Mouse (Mus musculus) liver, embryonic 16.5 days (tissue): ENCODE results near the gene Zfp114. TPM values are rescaled to one million over a fixed set of nuclear protein-coding genes. Genes with fewer than 3 reads are reported as not detected.

ENCODE experiments used
- ATAC-seq: fragments of 200-750 bp; cut with Nextera tagmentation; 2 replicates; pipeline ENCODE4 v1.8.0; 2017; ENCODE audit warnings: low read depth, mild to moderate bottlenecking, moderate number of reproducible peaks, moderate library complexity
- H3K27ac ChIP-seq: fragments of 300-500 bp; sonication (generic); 2 replicates; pipeline ENCODE4 v1.5.1; 2014; ENCODE audit warnings: mild to moderate bottlenecking, low read length
- H3K27me3 ChIP-seq: fragments of 300-500 bp; sonication (generic); 2 replicates; pipeline ENCODE4 v1.6.1; 2014; ENCODE audit warnings: low read depth, low read length, mixed read lengths; ENCODE audit not compliant: control insufficient read depth, insufficient read depth
- H3K36me3 ChIP-seq: fragments of 300-500 bp; sonication (generic); 2 replicates; pipeline ENCODE4 v1.6.1; 2014; ENCODE audit warnings: mild to moderate bottlenecking; ENCODE audit not compliant: control insufficient read depth, insufficient read depth
- H3K4me1 ChIP-seq: fragments of 300-500 bp; sonication (generic); 2 replicates; pipeline ENCODE4 v1.6.1; 2014; ENCODE audit warnings: low read depth, low read length, mixed read lengths; ENCODE audit not compliant: control insufficient read depth
- H3K4me2 ChIP-seq: fragments of 300-500 bp; sonication (generic); 2 replicates; pipeline ENCODE4 v1.6.1; 2014; ENCODE audit warnings: low read depth, low read length, mixed read lengths
- H3K4me3 ChIP-seq: fragments of 300-500 bp; sonication (generic); 2 replicates; pipeline ENCODE4 v1.5.1; 2014; ENCODE audit warnings: low read depth, mild to moderate bottlenecking, low read length
- H3K9ac ChIP-seq: fragments of 300-500 bp; sonication (generic); 2 replicates; pipeline ENCODE4 v1.6.1; 2014; ENCODE audit warnings: low read depth, low read length
- H3K9me3 ChIP-seq: fragments of 300-500 bp; sonication (generic); replicated peaks from 2 replicates; pipeline ENCODE4 v1.6.1; 2016; ENCODE audit warnings: low read length; ENCODE audit not compliant: control insufficient read depth
- WGBS: fragments of 180-500 bp; shearing (Covaris S2); extraction: QIAGEN DNeasy Blood & Tissue Kit; methylation state at CpG from one replicate; pipeline ENCODE4 v1.1.7; 2014; ENCODE audit not compliant: insufficient replicate concordance; 5-methylcytosine and 5-hydroxymethylcytosine counted together
- polyA plus RNA-seq: library from polyadenylated mRNA; unstranded; fragments of >200 nt; fragmentation: Nextera tagmentation; extraction: Ambion mirVana; gene quantifications from 2 replicates; pipeline ENCODE4 v1.2.1, GENCODE M21; 2015

Zfp114 gene
- polyA plus RNA-seq, 1 experiment from 2014 or later: 0.44 TPM

DNA sequence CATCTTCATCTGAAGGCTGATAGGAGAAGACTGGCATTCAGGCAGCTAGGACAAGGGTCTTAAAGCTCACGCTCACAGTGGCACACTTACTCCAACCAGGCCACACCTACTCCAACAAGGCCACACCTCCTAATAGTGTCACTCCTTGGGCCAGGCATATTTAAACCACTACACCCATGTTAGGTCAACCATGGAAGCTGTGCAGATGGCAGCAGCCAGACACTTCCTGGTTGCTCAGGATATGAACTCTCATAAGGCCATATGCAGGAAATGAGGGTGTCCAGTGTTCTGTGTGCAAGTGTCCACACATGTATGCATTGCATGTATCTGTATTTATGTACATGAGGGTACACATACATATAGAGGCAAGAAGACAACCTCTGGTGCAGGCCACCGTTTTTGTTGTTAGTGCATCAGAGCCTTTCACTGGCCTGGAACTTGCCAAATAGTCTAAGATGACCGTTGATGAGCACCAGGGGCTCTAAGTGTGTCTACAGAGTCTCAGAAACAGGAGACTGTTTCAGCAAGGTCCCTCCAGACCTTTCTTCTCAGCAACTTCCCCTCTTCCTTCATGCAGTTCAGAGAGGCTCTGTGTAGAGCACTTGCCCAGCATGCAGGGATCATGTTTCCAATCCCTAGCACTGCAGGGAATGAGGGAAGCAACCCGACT is 14.2 kb downstream of the Zfp114 start:
- 33% methylated on average over 4 of the region's 4 CpGs for WGBS
- ATAC-seq: no peak
- Histone ChIP-seq H3K27ac (no peak overlapping the region), H3K9me3 (no peaks in the 10 kb centered on the region), H3K4me3 (no peak overlapping the region), H3K9ac (no peak overlapping the region), H3K4me2 (no peak overlapping the region), H3K36me3 (no peaks in the 10 kb centered on the region), H3K27me3 (no peaks in the 10 kb centered on the region), H3K4me1 (no peaks in the 10 kb centered on the region)

DNA sequence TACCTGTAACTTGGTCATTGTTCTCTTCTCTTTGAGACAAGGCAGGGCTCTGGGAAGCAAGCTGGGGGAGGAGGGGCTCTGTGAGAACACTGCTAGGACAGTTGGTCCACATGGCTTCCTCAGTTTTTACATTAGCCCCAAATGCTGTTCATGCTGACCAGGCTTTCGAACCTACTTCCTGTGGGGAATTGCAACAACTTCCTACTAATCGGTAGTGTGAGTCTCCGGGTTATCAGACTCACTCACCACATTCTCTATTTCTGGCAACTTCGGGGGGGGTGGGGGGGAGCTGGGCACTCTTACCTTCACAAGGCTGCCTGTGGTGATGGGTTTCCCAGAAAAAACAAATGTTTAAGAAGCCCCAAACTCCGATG is 14.7 kb downstream of the Zfp114 start:
- no peaks in the 10 kb centered on the region for H3K9me3 ChIP-seq
- no peak overlapping the region for H3K4me3 ChIP-seq
- H3K27me3 ChIP-seq: no peaks in the 10 kb centered on the region
- no peak for ATAC-seq
- no peaks in the 10 kb centered on the region for H3K36me3 ChIP-seq
- H3K4me1 ChIP-seq: no peaks in the 10 kb centered on the region
- 13% methylated on average over 5 of the region's 5 CpGs for WGBS
- no peak overlapping the region for H3K4me2 ChIP-seq
- H3K9ac ChIP-seq: no peak overlapping the region
- H3K27ac ChIP-seq: no peak overlapping the region

DNA sequence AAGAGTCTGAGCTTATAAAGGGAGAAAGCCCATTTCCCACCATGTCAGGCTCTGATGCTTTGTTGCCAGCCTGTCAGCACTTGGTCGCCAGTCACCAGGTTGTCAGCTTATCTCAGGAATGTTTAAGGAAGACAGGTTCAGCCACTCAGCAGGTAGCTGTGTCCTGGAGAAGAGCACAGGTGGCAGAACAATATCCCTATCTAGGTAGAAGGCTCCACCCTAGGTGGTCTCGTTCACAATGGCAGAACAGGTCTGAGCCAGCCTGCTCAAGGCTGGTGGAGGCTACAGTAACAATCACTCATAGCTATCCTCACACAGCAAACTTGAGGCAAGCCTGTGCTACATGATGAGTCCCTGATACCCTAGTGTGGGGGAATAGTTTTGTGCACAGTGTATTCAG is 16.5 kb downstream of the Zfp114 start:
- Histone ChIP-seq H3K36me3 (no peaks in the 10 kb centered on the region), H3K27me3 (no peaks in the 10 kb centered on the region), H3K9me3 (no peaks in the 10 kb centered on the region), H3K4me2 (no peak overlapping the region), H3K4me3 (no peak overlapping the region), H3K4me1 (no peaks in the 10 kb centered on the region), H3K9ac (no peak overlapping the region), H3K27ac (no peak overlapping the region)
- 64% methylated on average over 2 of the region's 2 CpGs for WGBS
- no peak for ATAC-seq

DNA sequence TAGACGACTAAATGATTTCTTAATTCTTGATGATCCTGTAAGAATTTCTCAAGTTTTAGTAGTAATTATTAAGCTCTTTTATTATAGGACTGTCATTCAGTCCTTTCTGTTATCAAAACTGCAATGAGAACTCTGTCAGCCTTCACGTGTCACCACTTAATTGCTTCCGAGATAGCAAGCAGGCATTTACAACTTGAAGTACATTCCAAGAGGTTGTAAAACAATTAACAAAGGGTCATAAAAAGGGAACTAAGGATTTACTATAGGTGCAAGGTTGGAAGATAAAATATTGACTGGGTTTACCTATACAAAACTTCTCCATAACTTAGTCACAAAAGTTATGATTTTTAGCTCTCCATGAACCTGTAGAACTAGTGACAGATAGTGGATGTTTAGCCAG is 18.3 kb downstream of the Zfp114 start:
- H3K4me1 ChIP-seq: no peaks in the 10 kb centered on the region
- H3K27me3 ChIP-seq: no peaks in the 10 kb centered on the region
- 56% methylated on average over 3 of the region's 3 CpGs for WGBS
- no peak for ATAC-seq
- H3K9ac ChIP-seq: no peak overlapping the region
- no peak overlapping the region for H3K4me2 ChIP-seq
- H3K36me3 ChIP-seq: peaks cover 3% of the 10 kb centered on the region
- H3K9me3 ChIP-seq: no peaks in the 10 kb centered on the region
- H3K4me3 ChIP-seq: no peak overlapping the region
- no peak overlapping the region for H3K27ac ChIP-seq

DNA sequence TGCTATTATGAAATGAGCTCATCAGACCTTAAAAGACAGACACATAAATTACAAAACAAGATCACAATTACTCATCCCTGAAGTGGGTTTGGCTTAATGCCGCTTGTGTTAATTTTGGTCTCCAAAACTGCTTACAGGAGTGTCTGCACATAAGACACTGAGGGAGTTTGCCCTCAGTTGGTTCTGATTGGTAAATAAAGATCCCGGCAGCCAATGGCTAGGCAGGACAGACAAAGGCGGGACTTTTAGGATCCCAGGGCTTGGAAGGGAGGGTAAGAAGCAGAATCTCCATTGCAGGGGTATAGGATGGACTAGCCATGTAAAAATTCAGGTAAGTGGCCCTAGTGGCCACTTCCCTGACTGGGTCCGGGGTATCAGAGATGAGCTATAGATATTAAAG is 22.1 kb downstream of the Zfp114 start:
- Histone ChIP-seq H3K4me3 (no peak overlapping the region), H3K4me1 (no peaks in the 10 kb centered on the region), H3K4me2 (no peak overlapping the region), H3K9ac (no peak overlapping the region), H3K27ac (no peak overlapping the region), H3K36me3 (peaks cover 23% of the 10 kb centered on the region), H3K27me3 (no peaks in the 10 kb centered on the region), H3K9me3 (peaks cover 2% of the 10 kb centered on the region)
- ATAC-seq: no peak
- WGBS: 68% methylated on average over 4 of the region's 4 CpGs

DNA sequence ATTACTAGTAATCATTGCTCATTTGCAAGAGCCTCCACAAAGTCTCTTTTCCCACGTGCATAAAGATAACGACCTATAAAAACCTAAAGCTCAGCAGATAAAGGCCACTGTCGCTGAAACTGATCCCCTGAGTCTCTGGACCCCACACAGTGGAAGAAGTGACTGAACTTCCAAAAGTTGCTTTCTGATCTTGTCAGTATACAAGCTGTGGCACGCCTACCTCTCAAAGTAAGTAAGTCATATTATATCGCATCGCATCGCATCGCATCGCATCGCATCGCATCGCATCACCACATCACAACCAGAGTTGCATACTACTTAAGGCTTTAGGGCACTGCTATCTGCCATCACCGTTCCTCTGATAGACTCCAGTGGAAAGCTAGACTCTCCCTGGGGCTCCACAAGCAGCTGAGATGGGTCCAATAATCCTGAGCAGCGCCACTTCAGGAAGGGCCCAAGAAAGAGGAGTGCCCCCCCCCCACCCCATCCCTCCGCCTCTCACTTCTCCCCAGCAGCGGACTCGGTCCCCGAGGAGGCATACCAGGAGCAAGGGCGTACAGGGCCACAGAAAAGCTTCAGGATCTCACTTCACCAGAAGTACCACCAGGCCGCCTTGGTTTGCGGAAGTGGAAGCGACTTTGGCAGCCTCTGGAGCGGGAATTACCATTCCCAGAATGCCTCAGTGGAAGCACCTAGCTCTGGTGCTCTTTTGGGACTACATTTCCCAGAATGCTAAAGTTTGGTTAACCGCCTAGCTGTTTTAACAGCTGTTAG is 32.8 kb downstream of the Zfp114 start:
- Histone ChIP-seq H3K9me3 (no peaks in the 10 kb centered on the region), H3K4me3 (peak overlapping the region; percentile 57), H3K4me1 (peaks cover 2% of the 10 kb centered on the region), H3K27me3 (no peaks in the 10 kb centered on the region), H3K36me3 (no peaks in the 10 kb centered on the region), H3K4me2 (peak overlapping the region; percentile 59), H3K9ac (peak overlapping the region; percentile 54), H3K27ac (no peak overlapping the region)
- peak; percentile 78 for ATAC-seq
- WGBS: 11% methylated on average over 24 of the region's 24 CpGs

DNA sequence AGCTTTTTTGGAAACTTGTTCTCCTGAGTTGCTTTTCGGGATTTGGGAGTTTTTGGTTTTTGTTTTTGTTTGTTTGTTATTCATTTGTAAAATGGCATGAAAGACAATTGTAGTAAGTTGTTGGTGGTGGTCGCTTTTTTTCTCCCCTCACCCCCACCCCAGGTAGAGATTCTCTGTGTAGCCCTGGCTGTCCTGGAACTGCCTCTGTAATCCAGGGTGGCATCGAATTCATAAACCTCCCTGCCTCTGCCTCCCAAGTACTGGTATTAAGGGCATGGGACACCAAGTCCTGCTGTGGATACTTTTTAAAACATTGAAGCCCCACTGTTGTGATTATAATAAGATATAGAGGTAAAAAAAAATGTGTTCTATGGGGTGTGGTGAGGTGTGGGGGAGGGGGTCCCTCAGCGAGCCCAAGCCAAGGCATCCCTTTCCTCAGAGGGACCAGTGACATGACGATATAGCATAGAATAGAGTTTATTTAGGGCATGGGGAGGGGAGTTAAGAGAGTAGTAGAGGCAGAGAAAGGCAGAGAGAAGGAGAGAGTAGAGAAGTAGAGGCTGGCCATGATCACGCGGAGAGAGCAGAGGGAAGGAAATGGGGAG is 33.5 kb downstream of the Zfp114 start:
- peak overlapping the region; percentile 57 for H3K4me3 ChIP-seq
- no peaks in the 10 kb centered on the region for H3K27me3 ChIP-seq
- no peak for ATAC-seq
- 49% methylated on average over 7 of the region's 7 CpGs for WGBS
- peaks cover 2% of the 10 kb centered on the region for H3K4me1 ChIP-seq
- no peaks in the 10 kb centered on the region for H3K36me3 ChIP-seq
- H3K9ac ChIP-seq: no peak overlapping the region
- H3K27ac ChIP-seq: no peak overlapping the region
- H3K4me2 ChIP-seq: peak overlapping the region; percentile 59
- H3K9me3 ChIP-seq: no peaks in the 10 kb centered on the region

DNA sequence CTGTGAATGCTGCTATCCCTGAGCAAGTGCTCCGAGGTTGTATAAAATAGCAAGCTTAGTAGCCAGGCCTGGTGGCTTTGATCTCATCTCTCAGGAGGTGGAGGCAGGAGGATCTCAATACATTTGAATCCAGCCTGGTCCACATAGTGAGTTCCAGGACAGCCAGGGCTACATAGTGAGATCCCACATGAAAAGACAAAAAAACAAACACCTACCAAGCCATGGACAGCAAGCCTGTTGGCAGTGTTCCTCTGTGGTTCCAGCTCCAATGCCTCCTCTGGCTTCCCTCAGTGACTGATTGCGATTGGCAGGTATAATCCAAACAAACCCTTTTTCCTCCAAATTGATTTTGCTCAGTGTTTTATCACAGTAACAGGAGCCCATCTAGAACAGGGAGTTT is 35.4 kb downstream of the Zfp114 start:
- Histone ChIP-seq H3K9me3 (no peaks in the 10 kb centered on the region), H3K27me3 (no peaks in the 10 kb centered on the region), H3K4me3 (no peak overlapping the region), H3K36me3 (no peaks in the 10 kb centered on the region), H3K4me2 (no peak overlapping the region), H3K9ac (no peak overlapping the region), H3K4me1 (peaks cover 2% of the 10 kb centered on the region), H3K27ac (no peak overlapping the region)
- no peak for ATAC-seq
- 68% methylated on average over 2 of the region's 2 CpGs for WGBS

DNA sequence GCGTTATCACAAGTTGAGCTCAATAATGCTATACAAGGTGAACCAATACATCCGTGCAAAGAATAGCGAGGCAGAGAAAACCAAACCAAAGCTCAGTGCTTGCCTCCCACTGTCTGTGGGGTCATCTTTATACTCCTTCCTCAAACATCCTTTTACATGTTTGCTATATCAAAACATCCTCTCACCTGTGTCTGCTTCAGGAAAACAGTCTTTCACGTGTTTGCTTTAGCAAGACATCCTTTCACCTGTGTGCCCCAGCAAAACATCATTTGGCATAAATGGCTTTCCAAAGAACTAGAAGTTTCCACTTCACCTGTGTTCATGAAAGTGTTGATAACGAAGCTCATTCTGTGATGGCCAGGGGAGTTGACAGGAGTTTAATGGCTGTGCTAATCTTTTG is 36.5 kb downstream of the Zfp114 start, which contains the start of gene Zfp111:
TSS of gene Zfp111 (minus strand) at position 101 of the 400 bp plus-strand sequence.
- Histone ChIP-seq H3K36me3 (no peaks in the 10 kb centered on the region), H3K4me3 (no peak within 1 kb of the TSS), H3K4me2 (no peak within 1 kb of the TSS), H3K9me3 (no peaks in the 10 kb centered on the region), H3K27ac (no peak within 1 kb of the TSS), H3K27me3 (no peaks in the 10 kb centered on the region), H3K9ac (no peak within 1 kb of the TSS), H3K4me1 (peaks cover 2% of the 10 kb centered on the region)
- no peak for ATAC-seq
- 65% methylated on average over 5 of the region's 5 CpGs for WGBS
